Comparison of ENCODE assay signal across 14 mouse cellular contexts in the genomic region with DNA sequence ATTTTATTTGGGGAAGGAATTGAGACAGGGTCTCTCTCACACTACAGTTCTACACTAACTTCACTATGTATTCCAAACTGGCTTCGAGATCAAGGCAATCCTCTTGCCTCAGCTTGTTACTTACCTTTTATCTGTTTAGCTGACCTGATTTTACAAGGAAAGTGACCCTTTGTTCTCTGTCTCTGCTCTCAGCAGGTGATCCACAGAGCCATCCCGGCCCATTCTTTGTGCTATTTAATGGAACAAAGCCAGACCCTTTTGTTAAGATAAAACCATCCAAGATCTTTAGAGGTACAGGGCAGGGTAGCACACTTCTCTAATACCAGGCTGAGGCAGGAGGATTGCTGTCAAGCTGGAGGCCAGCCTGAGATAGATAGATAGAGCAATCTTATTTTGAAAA.
"Had no signal": no experiment of that assay in that cellular context is flagged by ENCODE, and none has a peak within 500 bp of the region (broad histone marks: within the 10 kb centered on the region; RNA-seq: fewer than 3 reads in every experiment).

No protein-coding gene starts in this region.

- H3K36me3 ChIP-seq: midbrain, embryonic 10.5 days; midbrain, embryonic 12.5 days; midbrain, embryonic 15.5 days; neural tube, embryonic 12.5 days; stomach, embryonic 15.5 days had no signal

- H3K4me2 ChIP-seq: lung, embryonic 14.5 days; midbrain, embryonic 12.5 days; midbrain, embryonic 15.5 days; neural tube, embryonic 12.5 days; stomach, embryonic 15.5 days had no signal

- DNase-seq: lung, adult 18-20 months; lung, embryonic 14.5 days; lung, postnatal 10 days; lung, postnatal 4 days; right cerebral cortex, postnatal 14 days; thymus, adult 2 months; thymus, postnatal 25 days; thymus, postnatal 4 days had no signal

- H3K9me3 ChIP-seq: midbrain, embryonic 10.5 days; midbrain, embryonic 12.5 days; midbrain, embryonic 15.5 days; neural tube, embryonic 12.5 days; stomach, embryonic 15.5 days had no signal

- H3K4me1 ChIP-seq: midbrain, embryonic 12.5 days; neural tube, embryonic 12.5 days; stomach, embryonic 15.5 days had no signal

- H3K9ac ChIP-seq: lung, embryonic 14.5 days; midbrain, embryonic 12.5 days; midbrain, embryonic 15.5 days; neural tube, embryonic 12.5 days; stomach, embryonic 15.5 days had no signal

- H3K4me3 ChIP-seq: midbrain, embryonic 10.5 days; midbrain, embryonic 12.5 days; midbrain, embryonic 15.5 days; neural tube, embryonic 12.5 days; stomach, embryonic 15.5 days had no signal

- ATAC-seq: midbrain, embryonic 15.5 days had no signal

- H3K27ac ChIP-seq: midbrain, embryonic 10.5 days; midbrain, embryonic 12.5 days; midbrain, embryonic 15.5 days; neural tube, embryonic 12.5 days; stomach, embryonic 15.5 days; stomach, postnatal 0 days had no signal
